Mouse (Mus musculus) olfactory bulb, adult 2 months (tissue): ENCODE data around the gene Arhgef3. TPM values are rescaled to one million over a fixed set of nuclear protein-coding genes. Genes with fewer than 3 reads are reported as not detected.

Experiments used
- H3K27ac ChIP-seq: fragments of 200-500 bp; 2 replicates; pipeline ENCODE4 v1.5.1; 2012; ENCODE audit warnings: low read depth, low read length; ENCODE audit not compliant: insufficient read depth
- H3K4me1 ChIP-seq: fragments of 200-500 bp; 2 replicates; pipeline ENCODE4 v1.6.1; 2012; ENCODE audit warnings: low read length; ENCODE audit not compliant: control insufficient read depth, insufficient read depth
- H3K4me3 ChIP-seq: fragments of 200-500 bp; 2 replicates; pipeline ENCODE4 v1.5.1; 2012; ENCODE audit warnings: mild to moderate bottlenecking, low read depth, low read length, moderate library complexity; ENCODE audit not compliant: insufficient read depth
- CTCF ChIP-seq: fragments of 200-500 bp; IDR thresholded peaks from 2 replicates; pipeline ENCODE4 v1.5.1; 2012; ENCODE audit warnings: low read depth, mild to moderate bottlenecking, low read length, moderate library complexity; ENCODE audit not compliant: insufficient read depth
- POLR2A ChIP-seq: fragments of 200-500 bp; IDR thresholded peaks from 2 replicates; pipeline ENCODE4 v1.6.1; 2012; ENCODE audit warnings: mild to moderate bottlenecking, low read depth, low read length, moderate library complexity; ENCODE audit not compliant: insufficient read depth
- WGBS: fragments of 180-500 bp; shearing (Covaris S2); methylation state at CpG from one replicate; pipeline ENCODE4 v1.1.7; 2018; 5-methylcytosine and 5-hydroxymethylcytosine counted together
- polyA plus RNA-seq: library from polyadenylated mRNA; stranded (reverse); fragments of >200 nt; gene quantifications from 2 replicates; pipeline ENCODE4 v1.2.4, GENCODE M21; 2012; ENCODE audit warnings: low replicate concordance; ENCODE audit not compliant: missing spikeins, insufficient read depth, insufficient read length

Gene Arhgef3
- polyA plus RNA-seq, 1 experiment, result not detected

- no peak overlapping the region for H3K4me3 ChIP-seq
- TF ChIP-seq POLR2A (no peak), CTCF (no peak)
- 91% methylated on average over 1 of the region's 1 CpGs for WGBS
- no peak overlapping the region for H3K27ac ChIP-seq
- no peaks in the 10 kb centered on the region for H3K4me1 ChIP-seq
These were observed 197.7 kb downstream of the Arhgef3 start for GRCm38 (mm10) chr14:27312380-27312779.

- 91% methylated on average over 6 of the region's 6 CpGs for WGBS
- TF ChIP-seq POLR2A, result no peak
- TF ChIP-seq CTCF, result no peak
These were observed 201.0 kb downstream of the Arhgef3 start for GRCm38 (mm10) chr14:27315737-27316136.

GRCm38 (mm10) chr14:27317146-27317545 is 202.4 kb downstream of the Arhgef3 start:
- WGBS, result 53% methylated on average over 8 of the region's 8 CpGs
- Histone ChIP-seq H3K27ac (no peak overlapping the region), H3K4me3 (no peak overlapping the region), H3K4me1 (no peaks in the 10 kb centered on the region)
- no peak for TF ChIP-seq POLR2A
- no peak for TF ChIP-seq CTCF

More at GRCm38 (mm10) chr14:27315737-27316136, 201.0 kb downstream of the Arhgef3 start:
- Histone ChIP-seq H3K4me1 (no peaks in the 10 kb centered on the region), H3K27ac (no peak overlapping the region), H3K4me3 (no peak overlapping the region)

GRCm38 (mm10) chr14:27319386-27319785 is 204.7 kb downstream of the Arhgef3 start:
- WGBS, result 80% methylated on average over 7 of the region's 7 CpGs
- no peaks in the 10 kb centered on the region for H3K4me1 ChIP-seq
- TF ChIP-seq CTCF, result no peak
- TF ChIP-seq POLR2A, result no peak

GRCm38 (mm10) chr14:27322041-27322440 is 207.3 kb downstream of the Arhgef3 start:
- 97% methylated on average over 4 of the region's 4 CpGs for WGBS
- Histone ChIP-seq H3K4me3 (no peak overlapping the region), H3K4me1 (no peaks in the 10 kb centered on the region), H3K27ac (no peak overlapping the region)
- TF ChIP-seq POLR2A (no peak), CTCF (no peak)

More at GRCm38 (mm10) chr14:27319386-27319785, 204.7 kb downstream of the Arhgef3 start:
- H3K27ac ChIP-seq, result no peak overlapping the region
- H3K4me3 ChIP-seq, result no peak overlapping the region

- Histone ChIP-seq H3K27ac (no peak overlapping the region), H3K4me1 (no peaks in the 10 kb centered on the region), H3K4me3 (no peak overlapping the region)
- TF ChIP-seq POLR2A (no peak), CTCF (no peak)
- 68% methylated on average over 7 of the region's 7 CpGs for WGBS
These were observed 210.0 kb downstream of the Arhgef3 start for GRCm38 (mm10) chr14:27324689-27325088.

- no peak overlapping the region for H3K4me3 ChIP-seq
- H3K4me1 ChIP-seq, result no peaks in the 10 kb centered on the region
- TF ChIP-seq CTCF (no peak), POLR2A (no peak)
- 67% methylated on average over 6 of the region's 6 CpGs for whole genome bisulfite sequencing
- no peak overlapping the region for H3K27ac ChIP-seq
These were observed 210.8 kb downstream of the Arhgef3 start for GRCm38 (mm10) chr14:27325537-27325936.

GRCm38 (mm10) chr14:27327862-27328261 is 213.2 kb downstream of the Arhgef3 start:
- no peak overlapping the region for H3K4me3 ChIP-seq
- TF ChIP-seq POLR2A, result no peak
- TF ChIP-seq CTCF, result no peak
- H3K27ac ChIP-seq, result no peak overlapping the region
- no peaks in the 10 kb centered on the region; the same call in 1 of the 2 replicates for H3K4me1 ChIP-seq
- 88% methylated on average over 3 of the region's 3 CpGs for WGBS

- WGBS, result 94% methylated on average over 3 of the region's 3 CpGs
- TF ChIP-seq POLR2A (no peak), CTCF (no peak)
- Histone ChIP-seq H3K4me3 (no peak overlapping the region), H3K4me1 (no peaks in the 10 kb centered on the region; the same call in 1 of the 2 replicates), H3K27ac (no peak overlapping the region)
These were observed 214.3 kb downstream of the Arhgef3 start for GRCm38 (mm10) chr14:27328952-27329351.
